Mouse (Mus musculus): ENCODE data around the gene Syne1.

GRCm38 (mm10) chr10:5012004-5012403 is 539.3 kb downstream of the Syne1 start:
- TF ChIP-seq CTCF (IDR thresholded peaks at IDR 0.05 in 2 of 3, conservative IDR thresholded peaks at IDR 0.05 in 1 of 3; ENCODE audit: control insufficient read depth in 1 of 3, insufficient read depth in 1 of 3, low read depth in 2 of 3, low read length in 3 of 3, poor library complexity in 1 of 3, severe bottlenecking in 1 of 3) (no peak), MAZ (IDR thresholded peaks at IDR 0.05; ENCODE audit: low read depth, low read length) (no peak), EP300 (IDR thresholded peaks at IDR 0.05; ENCODE audit: low read depth in 1 of 2, low read length in 2 of 2) (no peak), POLR2A (IDR thresholded peaks at IDR 0.05; ENCODE audit: control insufficient read depth in 1 of 2, insufficient read depth in 1 of 2, low read depth in 1 of 2, low read length in 2 of 2, poor library complexity in 1 of 2) (no peak), GATA1 (IDR thresholded peaks at IDR 0.05; ENCODE audit: low read depth, low read length) (no peak), RAD21 (IDR thresholded peaks at IDR 0.05; ENCODE audit: low read depth, low read length) (no peak), ZMIZ1 (IDR thresholded peaks at IDR 0.05; ENCODE audit: low read depth, low read length) (no peak), CHD2 (IDR thresholded peaks at IDR 0.05; ENCODE audit: low read length) (no peak), E2F4 (IDR thresholded peaks at IDR 0.05; ENCODE audit: borderline replicate concordance, low read depth, low read length) (no peak), MAX (IDR thresholded peaks at IDR 0.05; ENCODE audit: low read length) (no peak), ZC3H11A (IDR thresholded peaks at IDR 0.05; ENCODE audit: low read depth, low read length) (no peak), SMC3 (IDR thresholded peaks at IDR 0.05; ENCODE audit: low read depth, low read length) (no peak)

Measured in MEL (cell line).